11 mouse cellular contexts compared by ENCODE assay signal in the genomic region with DNA sequence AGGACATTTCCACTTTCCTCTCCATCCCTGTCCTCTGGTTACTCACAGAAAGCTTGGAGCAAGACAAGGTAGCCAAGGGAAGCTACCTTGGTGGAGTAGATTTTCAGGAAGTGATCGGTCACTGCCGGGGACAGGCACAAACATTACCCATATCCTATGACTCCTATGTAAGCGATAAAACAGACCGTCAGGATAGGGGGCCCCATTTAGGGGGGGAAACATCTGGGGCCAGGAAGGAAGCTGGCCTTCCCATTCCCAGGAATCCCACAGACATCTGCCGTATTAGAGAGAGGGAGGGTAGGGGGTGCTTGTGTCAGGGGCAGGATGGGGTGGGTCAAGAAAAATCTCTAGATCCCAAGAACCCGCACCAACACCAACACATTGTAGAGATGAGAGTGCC. TPM values are rescaled to one million over a fixed set of nuclear protein-coding genes. Genes with fewer than 3 reads are reported as not detected.
A peak's percentile ranks its signal among the peaks of the same experiment; 100 is the strongest.
DNase-seq lines count a peak whose midpoint lies in the region; ATAC-seq and TF ChIP-seq lines count a peak whose summit lies in the region.
"Had no signal": no experiment of that assay in that cellular context is flagged by ENCODE, and none has a peak within 500 bp of the region (broad histone marks: within the 10 kb centered on the region; RNA-seq: fewer than 3 reads in every experiment).

No protein-coding gene starts in this region.

- WGBS in kidney, embryonic 16.5 days: 21% methylated on average over 6 of the region's 6 CpGs
- 37% methylated on average over 6 of the region's 6 CpGs for WGBS in limb, embryonic 14.5 days

- H3K4me2 ChIP-seq in kidney, embryonic 16.5 days (replicated peaks; ENCODE audit: low read depth, low read length): no peak overlapping the region
- no peak overlapping the region for H3K4me2 ChIP-seq in limb, embryonic 14.5 days (replicated peaks; ENCODE audit: low read depth, low read length, severe bottlenecking)
- H3K4me2 ChIP-seq: hindbrain, embryonic 15.5 days had no signal

- H3K36me3 ChIP-seq in kidney, embryonic 16.5 days (ENCODE audit: insufficient read depth, low read length): no peaks in the 10 kb centered on the region
- H3K36me3 ChIP-seq in limb, embryonic 14.5 days (ENCODE audit: control insufficient read depth, insufficient read depth, low read length): no peaks in the 10 kb centered on the region
- H3K36me3 ChIP-seq: hindbrain, embryonic 15.5 days had no signal

- TF ChIP-seq POLR2A in limb, embryonic 14.5 days (IDR thresholded peaks at IDR 0.05; ENCODE audit: borderline replicate concordance, extremely low read depth, insufficient read depth, insufficient read length): no peak

- H3K27me3 ChIP-seq in kidney, embryonic 16.5 days (ENCODE audit: insufficient read depth, low read length): no peaks in the 10 kb centered on the region
- no peaks in the 10 kb centered on the region for H3K27me3 ChIP-seq in limb, embryonic 14.5 days (ENCODE audit: control insufficient read depth, insufficient read depth, low read length)
- H3K27me3 ChIP-seq: hindbrain, embryonic 15.5 days had no signal

- peak; percentile 81 for ATAC-seq in kidney, embryonic 16.5 days (ENCODE audit: low FRiP score, low TSS enrichment)
- peak; percentile 42; the same call in 1 of the 2 replicates for ATAC-seq in common myeloid progenitor, adult 5-6 weeks (replicated peaks; ENCODE audit: low read depth, poor library complexity, severe bottlenecking)
- ATAC-seq in limb, embryonic 14.5 days (ENCODE audit: low FRiP score, low read depth): no peak

- H3K4me1 ChIP-seq in kidney, embryonic 16.5 days (ENCODE audit: insufficient read depth, low read length): peaks cover 25% of the 10 kb centered on the region
- peaks cover 16% of the 10 kb centered on the region for H3K4me1 ChIP-seq in limb, embryonic 14.5 days (ENCODE audit: control insufficient read depth, insufficient read depth, low read length)
- H3K4me1 ChIP-seq: hindbrain, embryonic 15.5 days had no signal

- no peak overlapping the region for H3K4me3 ChIP-seq in kidney, embryonic 16.5 days (ENCODE audit: low read length)
- H3K4me3 ChIP-seq in limb, embryonic 14.5 days (replicated peaks; ENCODE audit: low read length): no peak overlapping the region
- H3K4me3 ChIP-seq: hindbrain, embryonic 15.5 days had no signal

- no peak overlapping the region; the same call in 1 of the 2 replicates for H3K9ac ChIP-seq in kidney, embryonic 16.5 days (replicated peaks; ENCODE audit: low read length)
- H3K9ac ChIP-seq in limb, embryonic 14.5 days (ENCODE audit: low read depth, low read length, severe bottlenecking): no peak overlapping the region
- H3K9ac ChIP-seq: hindbrain, embryonic 15.5 days had no signal

- DNase-seq in kidney, adult 8-10 months: no peak
- DNase-seq in heart, adult 9 months (ENCODE audit: low spot score in 2 of 2): peak; percentile 20 to 75
- DNase-seq in limb, embryonic 14.5 days (ENCODE audit: low spot score): peak; percentile 48
- no peak for DNase-seq in layer of hippocampus, adult 9-10 months (ENCODE audit: low spot score)
- DNase-seq in thymus, postnatal 10 days (ENCODE audit: low spot score in 2 of 2): no peak
- DNase-seq in testis, postnatal 14 days (ENCODE audit: low spot score): no peak
- DNase-seq: cerebellum, postnatal 14 days; left cerebral cortex, postnatal 4 days had no signal

- peak overlapping the region; percentile 88 for H3K27ac ChIP-seq in kidney, embryonic 16.5 days (ENCODE audit: low read length)
- H3K27ac ChIP-seq in limb, embryonic 14.5 days (replicated peaks; ENCODE audit: low read depth, low read length): peak overlapping the region; percentile 41
- H3K27ac ChIP-seq: hindbrain, embryonic 15.5 days had no signal

- no peaks in the 10 kb centered on the region for H3K9me3 ChIP-seq in kidney, embryonic 16.5 days (ENCODE audit: low read length)
- no peaks in the 10 kb centered on the region for H3K9me3 ChIP-seq in limb, embryonic 14.5 days (ENCODE audit: control insufficient read depth, low read length)
- H3K9me3 ChIP-seq: hindbrain, embryonic 15.5 days had no signal

RNA-seq across cellular contexts. Expression of a gene that starts 6.6 kb away (rescaled TPM):
- 20.6 and 21.6 TPM in 2 replicates for polyA plus RNA-seq in kidney, embryonic 16.5 days (2015; fragmentation: Nextera tagmentation; extraction: Ambion mirVana)
- 9.3 and 12.0 TPM in 2 replicates for total RNA-seq in common myeloid progenitor, adult 5-6 weeks (2017)
- polyA plus RNA-seq in limb, embryonic 14.5 days (2012; rRNA removed): 44.3 and 48.5 TPM in 2 replicates
- 41.1 and 50.9 TPM in 2 replicates for polyA plus RNA-seq in limb, embryonic 14.5 days (2014; fragmentation: Nextera tagmentation; extraction: Ambion mirVana)

RNA-seq across cellular contexts. Expression of a gene that starts 23.2 kb away (rescaled TPM):
- polyA plus RNA-seq in kidney, embryonic 16.5 days (2015; fragmentation: Nextera tagmentation; extraction: Ambion mirVana): 2,098 and 2,228 TPM in 2 replicates
- 0.14 TPM in 1 of 2 replicates, not detected in the other for total RNA-seq in common myeloid progenitor, adult 5-6 weeks (2017)
- 3,348 and 4,195 TPM in 2 replicates for polyA plus RNA-seq in limb, embryonic 14.5 days (2012; rRNA removed)
- 2,178 and 2,321 TPM in 2 replicates for polyA plus RNA-seq in limb, embryonic 14.5 days (2014; fragmentation: Nextera tagmentation; extraction: Ambion mirVana)

Comparison
In these comparisons a context has a peak if more than half of its experiments do, and no peak if none do; other contexts are left out.
1. DNase-seq: peak in heart, adult 9 months (2 of 2) and limb, embryonic 14.5 days (single experiment); none in kidney, adult 8-10 months (0 of 2), layer of hippocampus, adult 9-10 months (single experiment), thymus, postnatal 10 days (0 of 2) and testis, postnatal 14 days (single experiment).